Mouse (Mus musculus) ovary, adult 2 months (tissue): ENCODE data around the gene Olfr1133. TPM values are rescaled to one million over a fixed set of nuclear protein-coding genes. Genes with fewer than 3 reads are reported as not detected.

Experiments used
- polyA plus RNA-seq: library from polyadenylated mRNA; depleted of rRNA; stranded (reverse); fragments of >200 nt; gene quantifications from 2 replicates; pipeline ENCODE4 v1.2.3, GENCODE M21; 2012; rRNA removed

Gene Olfr1133
- polyA plus RNA-seq, result not detected in 2 replicates

GRCm38 (mm10) chr2:87647274-87647673, at the start of gene Olfr1133:
Olfr1133 (minus strand) TSS chr2:87647374.

GRCm38 (mm10) chr2:87693847-87694246, 46.7 kb upstream of the Olfr1133 start, which contains the start of gene Olfr1136:
Olfr1136 (minus strand) TSS chr2:87693947.

GRCm38 (mm10) chr2:87673564-87673963, 26.4 kb upstream of the Olfr1133 start, which contains the start of gene Olfr1135:
Olfr1135 (minus strand) TSS chr2:87673664.

GRCm38 (mm10) chr2:87658360-87658759, 11.2 kb upstream of the Olfr1133 start, which contains the start of gene Olfr1134:
Olfr1134 (minus strand) TSS chr2:87658460.

GRCm38 (mm10) chr2:87637435-87637834, 9.7 kb downstream of the Olfr1133 start, which contains the start of gene Olfr1132:
Olfr1132 (minus strand) TSS chr2:87637535.

GRCm38 (mm10) chr2:87626804-87627203, 20.4 kb downstream of the Olfr1133 start, which contains the start of gene Olfr1131:
Olfr1131 (plus strand) TSS chr2:87627104.

GRCm38 (mm10) chr2:87605912-87606311, 41.3 kb downstream of the Olfr1133 start, which contains the start of gene Olfr1130:
Olfr1130 (plus strand) TSS chr2:87606212.

Other genes with a start within 250 kb of the Olfr1133 start
- not detected in 2 replicates for gene Olfr1123, start 230.7 kb downstream of the Olfr1133 start, polyA plus RNA-seq
- gene Olfr1124, start 217.1 kb downstream of the Olfr1133 start, polyA plus RNA-seq, result not detected in 2 replicates
- not detected in 2 replicates for gene Olfr1126, start 193.4 kb downstream of the Olfr1133 start, polyA plus RNA-seq
- gene Pramel7, start 150.3 kb downstream of the Olfr1133 start, polyA plus RNA-seq, result not detected in 2 replicates
- gene Pramel6, start 140.8 kb downstream of the Olfr1133 start, polyA plus RNA-seq, result not detected in 2 replicates
- not detected in 2 replicates for gene Olfr153, start 115.6 kb downstream of the Olfr1133 start, polyA plus RNA-seq
- gene Olfr1128, start 101.8 kb downstream of the Olfr1133 start, polyA plus RNA-seq, result not detected in 2 replicates
- not detected in 2 replicates for gene Olfr1129, start 73.5 kb downstream of the Olfr1133 start, polyA plus RNA-seq
- not detected in 2 replicates for gene Olfr1130, start 41.2 kb downstream of the Olfr1133 start, polyA plus RNA-seq
- not detected in 2 replicates for gene Olfr1131, start 20.3 kb downstream of the Olfr1133 start, polyA plus RNA-seq
- gene Olfr1132, start 9.8 kb downstream of the Olfr1133 start, polyA plus RNA-seq, result not detected in 2 replicates
- not detected in 2 replicates for gene Olfr1134, start 11.1 kb upstream of the Olfr1133 start, polyA plus RNA-seq
- not detected in 2 replicates for gene Olfr1135, start 26.3 kb upstream of the Olfr1133 start, polyA plus RNA-seq
- not detected in 2 replicates for gene Olfr1136, start 46.6 kb upstream of the Olfr1133 start, polyA plus RNA-seq
- not detected in 2 replicates for gene Olfr1137, start 65.8 kb upstream of the Olfr1133 start, polyA plus RNA-seq
- not detected in 2 replicates for gene Olfr1138, start 92.6 kb upstream of the Olfr1133 start, polyA plus RNA-seq
- not detected in 2 replicates for gene Olfr1140, start 96.4 kb upstream of the Olfr1133 start, polyA plus RNA-seq
- not detected in 2 replicates for gene Olfr1141, start 106.6 kb upstream of the Olfr1133 start, polyA plus RNA-seq
- not detected in 2 replicates for gene Olfr152, start 132.1 kb upstream of the Olfr1133 start, polyA plus RNA-seq
- gene Olfr1143, start 153.2 kb upstream of the Olfr1133 start, polyA plus RNA-seq, result not detected in 2 replicates
- gene Olfr1145, start 162.4 kb upstream of the Olfr1133 start, polyA plus RNA-seq, result not detected in 2 replicates
- gene Olfr1148, start 183.2 kb upstream of the Olfr1133 start, polyA plus RNA-seq, result not detected in 2 replicates
- gene Olfr1150-ps1, start 196.6 kb upstream of the Olfr1133 start, polyA plus RNA-seq, result not detected in 2 replicates
- gene Olfr1151, start 208.5 kb upstream of the Olfr1133 start, polyA plus RNA-seq, result not detected in 2 replicates
- not detected in 2 replicates for gene Olfr1152, start 219.1 kb upstream of the Olfr1133 start, polyA plus RNA-seq
- gene Olfr1153, start 247.6 kb upstream of the Olfr1133 start, polyA plus RNA-seq, result not detected in 2 replicates